Mouse (Mus musculus) layer of hippocampus, postnatal 25 days (tissue): Measurements from ENCODE around the gene Atp6v1c2. TPM values are rescaled to one million over a fixed set of nuclear protein-coding genes. Genes with fewer than 3 reads are reported as not detected.

Experiments
- DNase-seq, 2 experiments: peaks; one replicate each; pipeline ENCODE4 v3.0.0; 2022; ENCODE audit warnings: mixed read lengths in 2 of 2, low spot score in 1 of 2; ENCODE audit errors: extremely low spot score in 1 of 2
- microRNA-seq, 2 experiments: library from miRNA; unstranded; fragments of <30 nt; microRNA quantifications; one replicate each; pipeline ENCODE4 v1.2.0; 2021
- total RNA-seq, 2 experiments: library from RNA; stranded (reverse); gene quantifications; 2 replicates each; pipeline ENCODE4 v1.2.3; 2021

Atp6v1c2 gene
- total RNA-seq, 2 experiments from 2014 or later = 2.3 to 3.1 TPM

GRCm38 (mm10) chr12:17264826-17265225 is 64.3 kb downstream of the Atp6v1c2 start:
- no peak for DNase-seq

- peak in 1 of 2 experiments; percentile 2 for DNase-seq
Observed at GRCm38 (mm10) chr12:17263881-17264280, 65.3 kb downstream of the Atp6v1c2 start.

GRCm38 (mm10) chr12:17261005-17261404 is 68.2 kb downstream of the Atp6v1c2 start:
- no peak for DNase-seq

- no peak for DNase-seq
Observed at GRCm38 (mm10) chr12:17258431-17258830, 70.7 kb downstream of the Atp6v1c2 start.

GRCm38 (mm10) chr12:17256905-17257304 is 72.3 kb downstream of the Atp6v1c2 start:
- peak in 1 of 2 experiments; percentile 59 for DNase-seq

GRCm38 (mm10) chr12:17255602-17256001 is 73.6 kb downstream of the Atp6v1c2 start:
- DNase-seq = no peak

- peak in 1 of 2 experiments; percentile 77 for DNase-seq
Observed at GRCm38 (mm10) chr12:17253069-17253468, 76.1 kb downstream of the Atp6v1c2 start.

GRCm38 (mm10) chr12:17250962-17251361 is 78.2 kb downstream of the Atp6v1c2 start:
- DNase-seq = no peak

GRCm38 (mm10) chr12:17242041-17242440 is 87.1 kb downstream of the Atp6v1c2 start:
- DNase-seq = no peak

GRCm38 (mm10) chr12:17241614-17242013 is 87.5 kb downstream of the Atp6v1c2 start:
- DNase-seq = no peak

- DNase-seq = no peak
Observed at GRCm38 (mm10) chr12:17241016-17241415, 88.1 kb downstream of the Atp6v1c2 start.

GRCm38 (mm10) chr12:17239428-17239688 is 89.8 kb downstream of the Atp6v1c2 start:
- no peak for DNase-seq

- no peak for DNase-seq
Observed at GRCm38 (mm10) chr12:17238588-17239427, 90.4 kb downstream of the Atp6v1c2 start.

GRCm38 (mm10) chr12:17235535-17236313 is 93.4 kb downstream of the Atp6v1c2 start:
- no peak for DNase-seq

Small RNAs within 50 kb of the gene (microRNA-seq; reads per million reads assigned to microRNA genes)
- 1.7 to 2.2 reads per million in 2 experiments for gene Mir3066

Other genes with a start within 250 kb of the Atp6v1c2 start
- 10 to 100 TPM; 35.5 to 42.1 TPM for gene Kcnf1, start 152.5 kb downstream of the Atp6v1c2 start, total RNA-seq
- gene Pdia6, start 62.8 kb downstream of the Atp6v1c2 start, total RNA-seq = 100 to 1,000 TPM; 118 to 148 TPM
- gene Nol10, start 19.1 kb upstream of the Atp6v1c2 start, total RNA-seq = 10 to 100 TPM; 19.3 to 20.6 TPM
- 10 to 100 TPM; 71.6 to 84.0 TPM for gene Odc1, start 215.4 kb upstream of the Atp6v1c2 start, total RNA-seq